Mouse (Mus musculus) C2C12 (cell line): ENCODE measurements around the gene Polr2i. TPM values are rescaled to one million over a fixed set of nuclear protein-coding genes. Genes with fewer than 3 reads are reported as not detected.
A peak's percentile ranks its signal among the peaks of the same experiment; 100 is the strongest.

ENCODE experiments used
- H3K27me3 ChIP-seq: one replicate; pipeline ENCODE4 v1.6.1; 2011; ENCODE audit not compliant: control insufficient read depth, insufficient read depth, insufficient read length
- H3K36me3 ChIP-seq: one replicate; pipeline ENCODE4 v1.6.1; 2011; ENCODE audit not compliant: control insufficient read depth, insufficient read depth
- H3K4me3 ChIP-seq: one replicate; pipeline ENCODE4 v1.5.1; 2011; ENCODE audit warnings: mild to moderate bottlenecking, control low read depth; ENCODE audit not compliant: poor library complexity, insufficient read depth, severe bottlenecking
- H3K79me2 ChIP-seq: one replicate; pipeline ENCODE4 v1.6.1; 2011; ENCODE audit not compliant: control insufficient read depth, insufficient read depth
- H3K79me3 ChIP-seq: one replicate; pipeline ENCODE4 v1.6.1; 2011; ENCODE audit warnings: low read depth, control low read depth
- H3ac ChIP-seq: one replicate; pipeline ENCODE3; 2011; ENCODE audit warnings: low read depth; ENCODE audit not compliant: control insufficient read depth, insufficient read length
- CEBPB ChIP-seq: IDR thresholded peaks from one replicate; pipeline ENCODE4 v1.6.1; 2011; ENCODE audit warnings: low read depth, mild to moderate bottlenecking, control low read depth, moderate library complexity
- CTCF ChIP-seq: IDR thresholded peaks from one replicate; pipeline ENCODE4 v1.5.1; 2011; ENCODE audit not compliant: control insufficient read depth, insufficient read depth, insufficient read length
- FOSL1 ChIP-seq: IDR thresholded peaks from one replicate; pipeline ENCODE4 v1.8.0; 2011; ENCODE audit warnings: mild to moderate bottlenecking, low read length; ENCODE audit not compliant: poor library complexity, insufficient read depth, severe bottlenecking
- MAX ChIP-seq: IDR thresholded peaks from one replicate; pipeline ENCODE4 v1.6.1; 2011; ENCODE audit warnings: mild to moderate bottlenecking, control low read depth
- MYOD1 ChIP-seq: IDR thresholded peaks from one replicate; pipeline ENCODE4 v1.6.1; 2011; ENCODE audit warnings: low read depth; ENCODE audit not compliant: control insufficient read depth, insufficient read length
- MYOG ChIP-seq: IDR thresholded peaks from one replicate; pipeline ENCODE4 v1.6.1; 2011; ENCODE audit not compliant: control insufficient read depth, insufficient read length; ENCODE audit errors: extremely low read depth
- USF1 ChIP-seq: IDR thresholded peaks from one replicate; pipeline ENCODE4 v1.6.1; 2011; ENCODE audit warnings: low read depth, mild to moderate bottlenecking, control low read depth, moderate library complexity
- polyA plus RNA-seq: library from polyadenylated mRNA; unstranded; fragments of >200 nt; fragmentation: generic; extraction: Trizol; gene quantifications from one replicate; pipeline ENCODE4 v1.2.1, GENCODE M21; 2012; ENCODE audit warnings: missing spikeins

The Polr2i gene
- polyA plus RNA-seq, 1 experiment = 175 TPM

- no peaks in the 10 kb centered on the region for H3K36me3 ChIP-seq
- H3K79me3 ChIP-seq = no peaks in the 10 kb centered on the region
- no peak overlapping the region for H3K4me3 ChIP-seq
- no peak overlapping the region for H3ac ChIP-seq
- H3K27me3 ChIP-seq = no peaks in the 10 kb centered on the region
- TF ChIP-seq FOSL1 = no peak
- no peak for TF ChIP-seq MYOD1
- no peak for TF ChIP-seq USF1
- no peak for TF ChIP-seq CTCF
- no peak for TF ChIP-seq CEBPB
- peaks cover 9% of the 10 kb centered on the region for H3K79me2 ChIP-seq
These were observed 47.2 kb downstream of the Polr2i start for GRCm38 (mm10) chr7:30278911-30279310.

GRCm38 (mm10) chr7:30279536-30279935, 47.8 kb downstream of the Polr2i start:
- Histone ChIP-seq H3K36me3 (no peaks in the 10 kb centered on the region), H3K79me3 (no peaks in the 10 kb centered on the region), H3K4me3 (peak overlapping the region; percentile 49), H3ac (peak overlapping the region; percentile 53), H3K79me2 (peaks cover 9% of the 10 kb centered on the region), H3K27me3 (no peaks in the 10 kb centered on the region)
- TF ChIP-seq USF1 (no peak), CTCF (no peak), MYOG (no peak), CEBPB (no peak), MAX (no peak), MYOD1 (no peak)

GRCm38 (mm10) chr7:30279951-30280669, 48.4 kb downstream of the Polr2i start, which contains the start of the genes Thap8 and Wdr62:
Thap8 (plus strand) TSS chr7:30280094.
Wdr62 (minus strand) TSS chr7:30280419.
- peak within 1 kb of the TSS; percentile 96 for H3ac ChIP-seq
- no peaks in the 10 kb centered on the region for H3K36me3 ChIP-seq
- peak within 1 kb of the TSS; percentile 49 for H3K4me3 ChIP-seq
- H3K27me3 ChIP-seq = no peaks in the 10 kb centered on the region
- peaks cover 9% of the 10 kb centered on the region for H3K79me2 ChIP-seq
- TF ChIP-seq CTCF (no peak), FOSL1 (no peak), MYOG (no peak), MYOD1 (no peak), MAX (no peak), USF1 (no peak), CEBPB (no peak)
- H3K79me3 ChIP-seq = no peaks in the 10 kb centered on the region

- H3K27me3 ChIP-seq = no peaks in the 10 kb centered on the region
- no peaks in the 10 kb centered on the region for H3K79me3 ChIP-seq
- peak overlapping the region; percentile 49 for H3K4me3 ChIP-seq
- no peak for TF ChIP-seq FOSL1
- TF ChIP-seq MYOG = no peak
- TF ChIP-seq MAX = peak; percentile 82
- no peak for TF ChIP-seq MYOD1
- TF ChIP-seq USF1 = peak; percentile 100
- no peak for TF ChIP-seq CTCF
- peaks cover 9% of the 10 kb centered on the region for H3K79me2 ChIP-seq
- no peaks in the 10 kb centered on the region for H3K36me3 ChIP-seq
- H3ac ChIP-seq = peak overlapping the region; percentile 13
These were observed 49.0 kb downstream of the Polr2i start for GRCm38 (mm10) chr7:30280670-30281138.

- peaks cover 9% of the 10 kb centered on the region for H3K79me2 ChIP-seq
- H3K4me3 ChIP-seq = peak overlapping the region; percentile 49
- no peaks in the 10 kb centered on the region for H3K27me3 ChIP-seq
- no peaks in the 10 kb centered on the region for H3K79me3 ChIP-seq
- no peak overlapping the region for H3ac ChIP-seq
- no peak for TF ChIP-seq MYOD1
- TF ChIP-seq USF1 = no peak
- TF ChIP-seq MAX = no peak
- no peaks in the 10 kb centered on the region for H3K36me3 ChIP-seq
These were observed 49.8 kb downstream of the Polr2i start for GRCm38 (mm10) chr7:30281522-30281921.

GRCm38 (mm10) chr7:30282740-30283139, 51.0 kb downstream of the Polr2i start:
- H3ac ChIP-seq = no peak overlapping the region
- H3K27me3 ChIP-seq = peaks cover 4% of the 10 kb centered on the region
- H3K79me2 ChIP-seq = peaks cover 9% of the 10 kb centered on the region
- no peaks in the 10 kb centered on the region for H3K79me3 ChIP-seq
- no peak overlapping the region for H3K4me3 ChIP-seq
- no peaks in the 10 kb centered on the region for H3K36me3 ChIP-seq
- TF ChIP-seq MYOG (no peak), MYOD1 (no peak), MAX (no peak)

Other genes starting within 250 kb of the Polr2i start
- 11.0 TPM for gene Zfp568, start 248.0 kb upstream of the Polr2i start, polyA plus RNA-seq
- gene Zfp14, start 180.6 kb upstream of the Polr2i start, polyA plus RNA-seq = 0.40 TPM
- 2.0 TPM for gene Zfp82, start 159.0 kb upstream of the Polr2i start, polyA plus RNA-seq
- gene Gm26920, start 141.5 kb upstream of the Polr2i start, polyA plus RNA-seq = 0.05 TPM
- 3.1 TPM for gene Zfp566, start 141.4 kb upstream of the Polr2i start, polyA plus RNA-seq
- gene Zfp260, start 137.2 kb upstream of the Polr2i start, polyA plus RNA-seq = 8.6 TPM
- gene Zfp382, start 110.0 kb upstream of the Polr2i start, polyA plus RNA-seq = 3.8 TPM
- 15.8 TPM for gene Zfp146, start 62.2 kb upstream of the Polr2i start, polyA plus RNA-seq
- 7.9 TPM for gene Cox7a1, start 47.8 kb upstream of the Polr2i start, polyA plus RNA-seq
- 588 TPM for gene Capns1, start 33.1 kb upstream of the Polr2i start, polyA plus RNA-seq
- gene Tbcb, start 324 bp downstream of the Polr2i start, polyA plus RNA-seq = 180 TPM
- not detected for gene Ovol3, start 3.8 kb downstream of the Polr2i start, polyA plus RNA-seq
- 0.07 TPM for gene Thap8, start 48.1 kb downstream of the Polr2i start, polyA plus RNA-seq
- gene Wdr62, start 48.5 kb downstream of the Polr2i start, polyA plus RNA-seq = 12.8 TPM
- gene Clip3, start 59.8 kb downstream of the Polr2i start, polyA plus RNA-seq = 40.6 TPM
- gene Alkbh6, start 76.8 kb downstream of the Polr2i start, polyA plus RNA-seq = 28.7 TPM
- gene Syne4, start 82.9 kb downstream of the Polr2i start, polyA plus RNA-seq = 0.20 TPM
- 0.81 TPM for gene E130208F15Rik, start 89.8 kb downstream of the Polr2i start, polyA plus RNA-seq
- 9.9 TPM for gene Sdhaf1, start 91.9 kb downstream of the Polr2i start, polyA plus RNA-seq
- 0.20 TPM for gene Lrfn3, start 130.8 kb downstream of the Polr2i start, polyA plus RNA-seq
- gene Tyrobp, start 181.8 kb downstream of the Polr2i start, polyA plus RNA-seq = not detected
- gene Hcst, start 187.9 kb downstream of the Polr2i start, polyA plus RNA-seq = not detected
- gene Nfkbid, start 189.8 kb downstream of the Polr2i start, polyA plus RNA-seq = 0.04 TPM
- gene Aplp1, start 213.6 kb downstream of the Polr2i start, polyA plus RNA-seq = 0.29 TPM
- gene Kirrel2, start 225.7 kb downstream of the Polr2i start, polyA plus RNA-seq = not detected
- gene Nphs1, start 226.4 kb downstream of the Polr2i start, polyA plus RNA-seq = 0.60 TPM